Mouse (Mus musculus) CH12F3 (cell line): ENCODE results near the gene Wdr5b.
"Not testable (repeated sequence)": the region's sequence is repeated elsewhere in the genome, so short reads cannot be mapped to it uniquely, and the experiment has no call there.

Experiments
- in situ Hi-C: fragments of 300-500 bp; cut with MboI; formaldehyde crosslinking; loops from 2 replicates; pipeline ENCODE4 v1.14.3; 2020; ENCODE audit warnings: low sequenced_read_pairs

The Wdr5b gene

GRCm38 (mm10) chr16:36040640-36041624 is at the start of gene Wdr5b:
Gene Wdr5b (plus strand): TSS chr16:36041190.
- in situ Hi-C loops = no loop called here

- in situ Hi-C loops = no loop called here
Observed at GRCm38 (mm10) chr16:35992391-35992790, 48.6 kb upstream of the Wdr5b start.

- in situ Hi-C loops = no loop called here
Observed at GRCm38 (mm10) chr16:35993316-35993715, 47.7 kb upstream of the Wdr5b start.

GRCm38 (mm10) chr16:35998852-35999251 is 42.1 kb upstream of the Wdr5b start:
- in situ Hi-C loops = not testable (repeated sequence)

- in situ Hi-C loops = no loop called here
Observed at GRCm38 (mm10) chr16:36008396-36008795, 32.6 kb upstream of the Wdr5b start.

- in situ Hi-C loops = no loop called here
Observed at GRCm38 (mm10) chr16:36016335-36016734, 24.7 kb upstream of the Wdr5b start.

GRCm38 (mm10) chr16:36028120-36028519 is 12.9 kb upstream of the Wdr5b start:
- in situ Hi-C loops = not testable (repeated sequence)

GRCm38 (mm10) chr16:36041625-36042020 is 633 bp downstream of the Wdr5b start:
- in situ Hi-C loops = no loop called here

- in situ Hi-C loops = no loop called here
Observed at GRCm38 (mm10) chr16:36043073-36043472, 2.1 kb downstream of the Wdr5b start.

GRCm38 (mm10) chr16:36043964-36044363 is 3.0 kb downstream of the Wdr5b start:
- in situ Hi-C loops = no loop called here

- in situ Hi-C loops = no loop called here
Observed at GRCm38 (mm10) chr16:36047538-36047937, 6.5 kb downstream of the Wdr5b start.

GRCm38 (mm10) chr16:36051491-36051890 is 10.5 kb downstream of the Wdr5b start:
- in situ Hi-C loops = no loop called here

- in situ Hi-C loops = no loop called here
Observed at GRCm38 (mm10) chr16:36053524-36054275, 12.7 kb downstream of the Wdr5b start.

GRCm38 (mm10) chr16:36054920-36055319 is 13.9 kb downstream of the Wdr5b start:
- in situ Hi-C loops = no loop called here

- in situ Hi-C loops = no loop called here
Observed at GRCm38 (mm10) chr16:36056416-36056815, 15.4 kb downstream of the Wdr5b start.

GRCm38 (mm10) chr16:36057933-36058475 is 17.0 kb downstream of the Wdr5b start:
- in situ Hi-C loops = no loop called here

GRCm38 (mm10) chr16:36062534-36062933 is 21.5 kb downstream of the Wdr5b start:
- in situ Hi-C loops = not testable (repeated sequence)

- in situ Hi-C loops = no loop called here
Observed at GRCm38 (mm10) chr16:36063315-36063714, 22.3 kb downstream of the Wdr5b start.

GRCm38 (mm10) chr16:36064904-36065303 is 23.9 kb downstream of the Wdr5b start:
- in situ Hi-C loops = no loop called here

- in situ Hi-C loops = no loop called here
Observed at GRCm38 (mm10) chr16:36067694-36068093, 26.7 kb downstream of the Wdr5b start.

GRCm38 (mm10) chr16:36068356-36068755 is 27.4 kb downstream of the Wdr5b start:
- in situ Hi-C loops = no loop called here
